Mouse (Mus musculus): ENCODE results near the gene Sppl2b. TPM values are rescaled to one million over a fixed set of nuclear protein-coding genes. Genes with fewer than 3 reads are reported as not detected.
A peak's percentile ranks its signal among the peaks of the same experiment; 100 is the strongest.

The Sppl2b gene
- polyA plus RNA-seq, 1 experiment from 2014 or later = 63.9 TPM

DNA sequence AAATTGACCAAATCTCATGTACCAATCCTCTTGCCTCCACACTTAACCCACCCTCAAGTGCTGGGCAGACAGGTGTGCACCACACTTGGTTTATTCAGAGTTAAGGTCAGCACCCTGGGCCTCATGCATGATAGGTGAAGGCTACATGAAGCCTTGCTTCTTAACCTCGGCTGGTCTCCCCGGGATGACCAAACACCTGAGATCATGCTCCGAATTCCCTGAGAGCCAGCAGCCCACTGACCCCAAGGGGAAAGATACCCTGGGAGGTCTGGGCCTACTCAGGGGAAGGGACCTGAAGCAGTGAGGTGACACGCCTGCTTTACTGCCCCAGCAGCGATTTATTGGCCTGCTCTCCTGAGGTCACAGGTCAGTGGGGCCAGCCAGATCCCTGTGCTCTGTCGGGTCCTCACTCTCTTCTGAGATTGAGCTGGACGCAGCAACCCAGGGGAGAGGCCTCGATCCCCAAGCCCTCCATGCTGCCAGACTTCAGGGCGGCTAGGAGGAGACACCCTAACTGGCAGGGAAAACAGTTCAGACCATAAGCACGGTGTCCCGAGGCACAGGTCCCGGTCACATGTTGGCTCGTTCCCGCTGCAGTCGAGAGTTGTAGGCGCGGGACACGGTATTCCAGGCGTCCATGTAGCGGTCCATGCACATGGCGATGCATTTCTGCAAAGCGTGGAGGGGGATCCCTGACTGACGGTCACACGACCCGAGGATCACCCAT, 44.7 kb downstream of the Sppl2b start:
- no peaks in the 10 kb centered on the region for H3K9me3 ChIP-seq (replicated peaks)
- peak overlapping the region; percentile 85 for H3K9ac ChIP-seq
- H3K27ac ChIP-seq (replicated peaks) = peak overlapping the region; percentile 88
- H3K27me3 ChIP-seq = no peaks in the 10 kb centered on the region
- peaks cover 40% of the 10 kb centered on the region for H3K36me3 ChIP-seq (replicated peaks)
- WGBS (ENCODE audit: insufficient replicate concordance) = 14% methylated on average over 25 of the region's 25 CpGs
- no peak for ATAC-seq (ENCODE audit: insufficient read depth)
- peaks cover 23% of the 10 kb centered on the region for H3K4me1 ChIP-seq (replicated peaks)
- peak overlapping the region; percentile 98 for H3K4me2 ChIP-seq
- peak overlapping the region; percentile 99 for H3K4me3 ChIP-seq (replicated peaks)

DNA sequence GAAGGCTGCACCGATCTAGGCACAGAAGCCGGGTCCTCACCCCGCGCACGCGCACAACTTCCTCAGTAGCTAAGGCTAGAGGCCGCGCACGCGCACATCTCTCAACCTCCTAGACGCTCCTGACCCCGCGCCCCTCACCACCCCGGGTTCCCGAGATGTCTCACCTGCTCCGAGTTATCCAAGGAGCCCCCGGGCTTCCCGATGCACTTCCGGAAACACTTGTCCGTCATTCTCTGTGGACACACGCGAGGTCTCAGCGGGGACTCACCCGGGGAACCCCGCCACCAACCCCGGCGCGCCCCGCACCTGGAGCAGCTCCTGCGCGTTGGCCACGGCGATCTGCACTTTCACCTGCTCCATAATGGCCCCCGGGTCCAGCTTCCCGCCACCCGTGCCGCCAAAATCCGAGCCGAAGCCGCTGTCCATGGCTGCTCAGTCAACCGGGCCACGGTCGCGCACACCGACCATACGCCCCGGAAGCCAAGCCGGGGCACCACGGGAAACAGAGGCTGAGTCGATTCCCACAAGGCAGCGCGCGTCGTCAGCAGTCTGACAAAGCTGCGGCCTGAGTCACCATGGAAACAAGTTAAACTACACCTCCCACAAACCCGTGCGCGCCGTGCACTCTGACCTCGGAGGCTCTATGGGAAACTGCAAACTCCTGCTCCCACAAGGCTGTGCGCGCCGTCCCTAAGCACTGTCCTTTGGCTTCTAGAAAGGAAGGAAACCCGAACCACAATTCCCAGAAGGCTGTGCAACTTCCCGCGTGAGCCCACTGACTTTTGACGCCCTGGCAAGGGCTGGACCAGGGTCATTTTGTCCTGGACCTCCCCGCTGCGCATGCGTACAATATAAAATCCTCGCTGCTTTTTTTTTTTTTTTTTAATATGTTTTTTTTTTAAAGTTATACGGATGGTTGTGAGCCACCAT, 45.5 kb downstream of the Sppl2b start, which contains the start of gene Timm13:
TSS of gene Timm13 (minus strand) at position 652 of the 930 bp plus-strand sequence.
- Histone ChIP-seq H3K4me1 (replicated peaks) (peaks cover 23% of the 10 kb centered on the region), H3K9ac (peak within 1 kb of the TSS; percentile 85), H3K27ac (replicated peaks) (peak within 1 kb of the TSS; percentile 88), H3K27me3 (no peaks in the 10 kb centered on the region), H3K4me2 (peak within 1 kb of the TSS; percentile 98), H3K36me3 (replicated peaks) (peaks cover 48% of the 10 kb centered on the region), H3K9me3 (replicated peaks) (no peaks in the 10 kb centered on the region), H3K4me3 (replicated peaks) (peak within 1 kb of the TSS; percentile 99)
- ATAC-seq (ENCODE audit: insufficient read depth) = peak; percentile 92
- WGBS (ENCODE audit: insufficient replicate concordance) = under 1% methylated on average over 72 of the region's 72 CpGs

DNA sequence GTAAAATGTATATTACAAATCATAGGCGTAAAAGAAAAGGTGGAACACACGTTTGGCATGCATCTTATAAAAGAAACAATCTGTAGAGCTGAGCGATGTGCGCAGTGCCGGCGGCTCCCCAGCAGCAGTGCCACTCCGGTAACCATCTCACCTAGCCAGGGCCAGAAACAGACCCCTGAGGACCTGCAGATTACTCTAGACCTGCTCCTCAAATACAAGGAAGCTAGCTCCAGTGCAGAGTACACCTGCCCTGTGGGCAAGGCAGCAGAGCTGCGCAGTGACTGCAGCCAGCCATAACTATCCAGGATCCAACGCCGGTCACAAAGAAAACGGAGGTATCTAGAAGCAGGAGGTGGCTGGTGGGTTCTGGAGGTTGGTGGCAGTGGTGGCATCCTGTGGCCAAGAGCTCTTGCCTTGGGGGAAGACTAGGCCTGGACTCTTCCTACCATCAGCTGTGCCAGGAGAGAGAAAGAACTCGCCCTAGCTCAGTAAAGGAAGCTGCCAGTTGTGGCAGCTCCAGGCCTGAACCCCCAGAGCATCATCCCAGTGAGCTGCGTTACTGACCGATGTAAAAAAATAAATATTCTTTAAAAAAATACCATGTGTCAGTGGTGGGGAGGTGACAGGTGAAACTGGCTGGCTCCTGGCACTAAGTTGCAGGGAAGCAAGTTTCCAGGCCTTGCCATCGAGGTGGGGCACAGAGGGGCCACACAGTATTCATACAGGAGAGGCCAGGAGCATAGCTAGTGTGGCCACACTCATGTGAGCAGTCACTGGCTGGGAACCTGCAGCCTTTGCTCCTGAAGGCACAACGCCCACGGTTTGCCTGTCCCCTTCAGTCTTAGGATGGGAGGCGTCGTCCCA, 46.6 kb downstream of the Sppl2b start:
- Histone ChIP-seq H3K9ac (0 out of 2 replicates have a peak overlapping the region, but pooled peaks have one; percentile 6), H3K4me1 (replicated peaks) (peaks cover 23% of the 10 kb centered on the region)

DNA sequence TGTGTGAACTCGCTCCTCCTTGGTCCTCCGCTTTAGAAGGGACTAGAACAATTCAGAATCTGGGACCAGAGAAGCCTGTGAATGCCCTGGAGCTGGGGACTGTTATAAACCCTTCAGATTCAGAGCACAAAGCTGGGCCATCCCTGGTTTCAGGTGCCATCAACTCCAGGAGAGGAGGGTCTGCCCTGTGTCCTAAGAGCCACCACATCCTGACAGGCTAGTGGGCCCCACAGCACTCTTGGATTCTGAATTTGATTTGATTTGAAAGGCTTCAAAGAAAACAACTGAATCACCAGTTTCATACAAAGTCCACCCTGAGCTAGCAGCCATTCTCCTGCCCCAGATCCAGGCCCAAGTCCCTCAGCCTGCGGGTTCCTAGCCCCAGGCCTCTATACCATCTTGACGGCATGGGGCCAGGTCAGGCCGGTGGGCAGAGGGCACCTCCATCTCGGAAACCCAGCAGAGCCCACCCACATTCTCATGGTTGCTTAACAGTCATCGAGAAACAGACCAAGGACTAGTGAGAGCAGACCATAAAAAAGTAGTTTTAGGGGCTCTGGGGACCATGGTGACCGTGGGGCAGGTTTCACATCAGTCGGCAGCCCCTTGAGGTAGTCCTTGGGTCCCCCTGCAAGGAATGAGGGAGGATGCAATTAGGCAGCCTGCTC, 47.3 kb downstream of the Sppl2b start:
- H3K36me3 ChIP-seq (replicated peaks) = peaks cover 54% of the 10 kb centered on the region
- no peak overlapping the region for H3K4me2 ChIP-seq
- 84% methylated on average over 9 of the region's 9 CpGs for WGBS (ENCODE audit: insufficient replicate concordance)
- no peak overlapping the region for H3K4me3 ChIP-seq (replicated peaks)
- H3K9ac ChIP-seq = no peak overlapping the region
- H3K9me3 ChIP-seq (replicated peaks) = no peaks in the 10 kb centered on the region
- no peaks in the 10 kb centered on the region for H3K27me3 ChIP-seq
- H3K27ac ChIP-seq (replicated peaks) = no peak overlapping the region
- H3K4me1 ChIP-seq (replicated peaks) = peaks cover 23% of the 10 kb centered on the region
- no peak for ATAC-seq (ENCODE audit: insufficient read depth)

More for the DNA sequence above, 46.6 kb downstream of the Sppl2b start:
- Histone ChIP-seq H3K4me3 (replicated peaks) (peak overlapping the region; percentile 99), H3K27me3 (no peaks in the 10 kb centered on the region), H3K4me2 (peak overlapping the region; percentile 98), H3K36me3 (replicated peaks) (peaks cover 50% of the 10 kb centered on the region), H3K27ac (replicated peaks) (peak overlapping the region; percentile 88), H3K9me3 (replicated peaks) (no peaks in the 10 kb centered on the region)
- no peak for ATAC-seq (ENCODE audit: insufficient read depth)
- WGBS (ENCODE audit: insufficient replicate concordance) = 86% methylated on average over 19 of the region's 19 CpGs

DNA sequence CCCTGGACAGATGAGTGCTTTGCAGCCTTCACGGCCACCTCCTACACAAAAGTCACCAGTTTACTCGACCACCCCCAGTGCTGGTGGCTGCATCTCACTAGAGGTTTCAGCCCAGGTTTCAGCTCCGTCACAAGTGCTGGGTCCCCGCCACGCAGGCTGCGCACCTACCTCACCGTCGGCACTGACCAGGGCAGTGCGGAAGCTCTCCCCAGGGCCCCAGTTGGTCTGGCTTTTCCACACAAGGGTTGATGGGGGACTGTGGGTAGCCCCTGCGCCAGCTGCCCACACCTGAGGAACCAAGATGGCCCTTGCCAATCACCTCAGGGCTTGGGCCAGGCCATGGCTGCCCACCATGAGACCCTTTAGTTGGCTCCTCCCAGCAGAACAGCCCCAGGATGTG, 48.2 kb downstream of the Sppl2b start:
- H3K9ac ChIP-seq = no peak overlapping the region
- WGBS (ENCODE audit: insufficient replicate concordance) = 78% methylated on average over 10 of the region's 10 CpGs

DNA sequence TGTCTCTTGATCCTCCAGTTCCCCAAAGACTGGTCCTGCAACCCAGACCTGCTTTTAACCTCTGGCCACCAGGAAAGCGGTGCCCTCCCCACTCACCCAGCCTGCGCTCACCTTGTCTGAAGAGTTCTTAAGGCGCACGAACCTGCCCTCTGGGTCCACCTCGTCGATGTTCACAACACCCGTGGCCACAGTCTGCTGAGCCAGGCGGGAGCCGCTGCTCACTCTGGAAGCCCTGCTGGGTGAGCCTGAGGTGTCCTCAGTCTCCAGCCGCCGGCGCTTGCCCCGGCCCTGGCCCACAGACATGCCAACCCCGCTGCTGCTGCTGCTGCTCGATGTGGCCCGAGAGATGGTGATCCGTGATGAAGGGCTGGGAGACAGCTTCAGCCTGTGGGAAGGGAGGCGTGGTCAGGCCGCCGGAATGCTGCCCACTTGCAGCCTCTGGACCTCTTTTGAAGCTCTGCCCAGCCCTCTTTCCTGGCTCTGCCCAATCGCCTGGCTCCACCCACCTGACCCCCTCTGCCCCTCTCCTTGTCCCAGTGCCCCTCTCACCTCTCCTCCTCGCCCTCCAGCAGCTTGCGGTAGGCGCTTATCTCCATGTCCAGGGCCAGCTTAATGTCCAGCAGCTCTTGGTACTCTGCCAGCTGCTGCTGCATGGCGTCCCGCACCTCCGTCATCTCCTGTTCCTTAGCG, 49.1 kb downstream of the Sppl2b start:
- WGBS (ENCODE audit: insufficient replicate concordance) = 81% methylated on average over 28 of the region's 28 CpGs
- no peak for ATAC-seq (ENCODE audit: insufficient read depth)

More for the DNA sequence above, 48.2 kb downstream of the Sppl2b start:
- no peaks in the 10 kb centered on the region for H3K9me3 ChIP-seq (replicated peaks)
- H3K27me3 ChIP-seq = no peaks in the 10 kb centered on the region
- no peak overlapping the region for H3K4me3 ChIP-seq (replicated peaks)
- ATAC-seq (ENCODE audit: insufficient read depth) = no peak
- no peak overlapping the region for H3K4me2 ChIP-seq
- peaks cover 52% of the 10 kb centered on the region for H3K36me3 ChIP-seq (replicated peaks)
- no peak overlapping the region for H3K27ac ChIP-seq (replicated peaks)
- peaks cover 23% of the 10 kb centered on the region for H3K4me1 ChIP-seq (replicated peaks)

DNA sequence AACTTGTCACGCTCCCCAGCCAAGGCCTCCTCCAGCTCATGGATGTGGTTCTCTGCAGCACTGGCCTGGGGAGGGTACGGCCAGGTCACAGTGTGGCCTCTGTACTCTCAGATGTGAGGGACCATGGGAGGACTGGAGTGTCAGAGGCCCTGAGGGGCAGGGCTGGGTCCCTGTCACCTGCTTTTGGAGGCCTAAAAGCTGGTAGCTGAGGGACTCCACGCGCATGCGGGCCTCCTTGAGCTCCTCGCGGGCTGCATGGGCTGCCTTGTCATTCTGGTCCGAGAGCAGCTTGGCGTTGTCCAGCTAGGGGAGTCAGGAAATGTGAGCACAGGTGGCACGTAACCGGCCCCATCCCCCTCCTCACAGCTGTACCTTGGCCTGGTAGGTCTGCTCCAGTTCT, 49.6 kb downstream of the Sppl2b start:
- ATAC-seq (ENCODE audit: insufficient read depth) = no peak
- H3K27me3 ChIP-seq = no peaks in the 10 kb centered on the region
- H3K9ac ChIP-seq = no peak overlapping the region
- no peak overlapping the region for H3K27ac ChIP-seq (replicated peaks)
- H3K36me3 ChIP-seq (replicated peaks) = peaks cover 51% of the 10 kb centered on the region
- H3K9me3 ChIP-seq (replicated peaks) = no peaks in the 10 kb centered on the region
- no peak overlapping the region for H3K4me3 ChIP-seq (replicated peaks)
- WGBS (ENCODE audit: insufficient replicate concordance) = 78% methylated on average over 11 of the region's 11 CpGs
- peaks cover 11% of the 10 kb centered on the region for H3K4me1 ChIP-seq (replicated peaks)
- no peak overlapping the region for H3K4me2 ChIP-seq

More for the DNA sequence above, 49.1 kb downstream of the Sppl2b start:
- Histone ChIP-seq H3K36me3 (replicated peaks) (peaks cover 51% of the 10 kb centered on the region), H3K9ac (no peak overlapping the region), H3K27ac (replicated peaks) (no peak overlapping the region), H3K4me3 (replicated peaks) (no peak overlapping the region), H3K4me2 (no peak overlapping the region), H3K4me1 (replicated peaks) (peaks cover 16% of the 10 kb centered on the region), H3K27me3 (no peaks in the 10 kb centered on the region), H3K9me3 (replicated peaks) (no peaks in the 10 kb centered on the region)

DNA sequence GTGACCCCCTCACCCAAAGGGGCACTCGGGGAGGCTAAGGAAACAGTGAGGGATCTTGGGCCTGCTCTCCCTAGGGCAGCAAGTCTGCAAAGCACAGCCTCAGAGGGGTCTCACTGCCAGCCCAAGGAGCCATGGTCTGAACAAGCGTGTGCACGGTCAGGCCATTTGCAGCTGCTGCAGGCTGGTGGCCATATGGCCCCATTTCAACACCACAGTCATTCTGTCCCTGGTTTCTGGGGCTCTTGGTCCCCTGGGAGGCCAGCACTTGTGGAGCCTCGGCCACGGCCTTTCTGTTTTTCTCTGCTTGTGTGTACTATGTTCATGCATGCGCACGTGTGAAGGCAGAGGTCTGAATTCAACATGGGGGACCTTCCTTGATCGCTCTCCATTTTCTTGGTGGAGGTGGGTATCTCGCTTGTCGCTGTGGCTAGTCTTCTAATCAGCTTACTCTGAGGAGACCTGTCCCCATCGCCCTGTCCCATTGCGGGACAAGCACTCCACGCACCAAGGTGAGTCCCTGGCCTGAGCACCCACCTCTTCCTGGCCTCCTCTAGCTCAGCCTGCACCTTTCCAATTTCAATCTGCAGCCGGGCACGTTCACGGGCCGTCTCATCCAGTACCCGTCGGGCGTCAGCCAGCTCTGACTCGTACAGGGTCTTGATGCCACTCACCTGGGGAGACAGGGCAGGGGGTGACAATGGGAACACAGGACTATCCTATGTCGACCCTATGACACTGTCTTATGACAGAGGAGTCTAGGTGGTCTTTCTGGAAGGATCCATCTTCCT, 54.5 kb downstream of the Sppl2b start:
- Histone ChIP-seq H3K36me3 (replicated peaks) (peaks cover 51% of the 10 kb centered on the region), H3K27ac (replicated peaks) (no peak overlapping the region), H3K9ac (no peak overlapping the region), H3K27me3 (no peaks in the 10 kb centered on the region), H3K4me1 (replicated peaks) (peaks cover 16% of the 10 kb centered on the region), H3K9me3 (replicated peaks) (no peaks in the 10 kb centered on the region), H3K4me2 (no peak overlapping the region), H3K4me3 (replicated peaks) (no peak overlapping the region)
- 83% methylated on average over 22 of the region's 22 CpGs for WGBS (ENCODE audit: insufficient replicate concordance)
- ATAC-seq (ENCODE audit: insufficient read depth) = no peak

DNA sequence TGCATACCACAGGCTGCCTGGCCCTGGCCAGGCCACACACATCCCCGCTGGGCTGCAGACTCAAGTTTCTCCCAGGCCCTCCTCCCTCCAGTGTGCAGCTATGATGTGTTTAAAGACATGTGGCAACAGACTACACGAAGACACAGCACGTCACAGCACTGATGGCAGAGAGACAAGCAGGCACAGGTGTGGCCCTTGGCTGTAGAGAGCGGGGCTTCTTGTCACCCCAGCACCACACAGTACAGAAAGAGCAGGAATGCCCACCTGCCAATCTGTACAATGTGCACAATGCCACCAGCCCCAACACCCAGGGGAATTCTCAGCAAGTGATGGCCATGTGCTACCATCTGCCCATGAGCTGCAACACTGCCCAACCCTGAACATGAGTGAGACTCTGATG, 56.3 kb downstream of the Sppl2b start:
- WGBS (ENCODE audit: insufficient replicate concordance) = 72% methylated on average over 4 of the region's 4 CpGs
- Histone ChIP-seq H3K27ac (replicated peaks) (no peak overlapping the region), H3K9ac (no peak overlapping the region), H3K9me3 (replicated peaks) (no peaks in the 10 kb centered on the region), H3K36me3 (replicated peaks) (peaks cover 39% of the 10 kb centered on the region), H3K4me2 (no peak overlapping the region), H3K27me3 (no peaks in the 10 kb centered on the region), H3K4me1 (replicated peaks) (peaks cover 34% of the 10 kb centered on the region), H3K4me3 (replicated peaks) (no peak overlapping the region)
- ATAC-seq (ENCODE audit: insufficient read depth) = no peak
